12 mouse cellular contexts compared by ENCODE assay signal in genomic region chr16:44565328-44566210, GRCm38 (mm10). TPM values are rescaled to one million over a fixed set of nuclear protein-coding genes. Genes with fewer than 3 reads are reported as not detected.
DNase-seq lines count a peak whose midpoint lies in the region; ATAC-seq lines count a peak whose summit lies in the region.
"Had no signal": no experiment of that assay in that cellular context is flagged by ENCODE, and none has a peak within 500 bp of the region (broad histone marks: within the 10 kb centered on the region; RNA-seq: fewer than 3 reads in every experiment).

No protein-coding gene starts in this region.

- H3K9me3 ChIP-seq in lung, embryonic 16.5 days (ENCODE audit: control insufficient read depth, low read length): no peaks in the 10 kb centered on the region
- no peaks in the 10 kb centered on the region for H3K9me3 ChIP-seq in midbrain, embryonic 10.5 days (replicated peaks)

- H3K27me3 ChIP-seq in lung, embryonic 16.5 days (ENCODE audit: control insufficient read depth, insufficient read depth, low read depth, low read length): no peaks in the 10 kb centered on the region
- H3K27me3 ChIP-seq in midbrain, embryonic 10.5 days (ENCODE audit: low read depth, poor library complexity, severe bottlenecking): no peaks in the 10 kb centered on the region

- WGBS in lung, embryonic 16.5 days: 28% methylated on average over 22 of the region's 22 CpGs
- 38% methylated on average over 22 of the region's 22 CpGs for WGBS in midbrain, embryonic 10.5 days

- no peak overlapping the region for H3K27ac ChIP-seq in lung, embryonic 16.5 days (ENCODE audit: low read length)
- peak overlapping the region; percentile 82 for H3K27ac ChIP-seq in midbrain, embryonic 10.5 days (replicated peaks)

- H3K4me1 ChIP-seq in lung, embryonic 16.5 days (replicated peaks; ENCODE audit: control insufficient read depth, insufficient read depth, low read length): peaks cover 7% of the 10 kb centered on the region
- peaks cover 39% of the 10 kb centered on the region for H3K4me1 ChIP-seq in midbrain, embryonic 10.5 days

- H3K4me3 ChIP-seq in lung, embryonic 16.5 days (ENCODE audit: low read length): peak overlapping the region; percentile 30
- H3K4me3 ChIP-seq in midbrain, embryonic 10.5 days: peak overlapping the region; percentile 32

- DNase-seq in embryo, embryonic 10.5 days (ENCODE audit: low spot score): peak; percentile 53
- no peak for DNase-seq in embryo, embryonic 9.5 days (ENCODE audit: extremely low spot score)
- DNase-seq in lung, postnatal 36 days: no peak
- DNase-seq in midbrain, embryonic 10.5 days (ENCODE audit: low spot score): no peak
- no peak for DNase-seq in layer of hippocampus, postnatal 25 days (ENCODE audit: extremely low spot score in 1 of 2, low spot score in 1 of 2)
- no peak for DNase-seq in urinary bladder, postnatal 14 days (ENCODE audit: low spot score)
- no peak for DNase-seq in adrenal gland, postnatal 10 days
- DNase-seq: B cell, adult 2 months; thymus, postnatal 25 days had no signal

- H3K9ac ChIP-seq in lung, embryonic 16.5 days (ENCODE audit: low read length): peak overlapping the region; percentile 35; the same call in 1 of the 2 replicates

- peak; percentile 59; the same call in 1 of the 2 replicates for ATAC-seq in lung, embryonic 16.5 days (ENCODE audit: low read depth)

- H3K4me2 ChIP-seq in lung, embryonic 16.5 days (ENCODE audit: low read depth, low read length): peak overlapping the region; percentile 45
- H3K4me2 ChIP-seq: liver, embryonic 11.5 days had no signal

- H3K36me3 ChIP-seq in lung, embryonic 16.5 days (ENCODE audit: control insufficient read depth, insufficient read depth, low read length): no peaks in the 10 kb centered on the region
- H3K36me3 ChIP-seq in midbrain, embryonic 10.5 days: no peaks in the 10 kb centered on the region

RNA-seq across cellular contexts. Expression of gene Boc, which starts 6.9 kb away (rescaled TPM):
- 29.7 and 32.0 TPM in 2 replicates for polyA plus RNA-seq in lung, embryonic 16.5 days (2015; fragmentation: Nextera tagmentation; extraction: Ambion mirVana)
- polyA plus RNA-seq in midbrain, embryonic 10.5 days (2016; fragmentation: Nextera tagmentation; extraction: Ambion mirVana): 30.8 and 37.1 TPM in 2 replicates
- 10 to 100 TPM in 1 of 2 experiments, 1 to 10 TPM in 1; 9.9 to 10.3 TPM for total RNA-seq in layer of hippocampus, postnatal 25 days (2021)
- total RNA-seq in adrenal gland, postnatal 10 days (2021): 10 to 100 TPM; 33.5 to 35.9 TPM
- total RNA-seq: neutrophil, adult 5-6 weeks had no signal
